8 mouse cellular contexts compared by ENCODE assay signal in the genomic region with DNA sequence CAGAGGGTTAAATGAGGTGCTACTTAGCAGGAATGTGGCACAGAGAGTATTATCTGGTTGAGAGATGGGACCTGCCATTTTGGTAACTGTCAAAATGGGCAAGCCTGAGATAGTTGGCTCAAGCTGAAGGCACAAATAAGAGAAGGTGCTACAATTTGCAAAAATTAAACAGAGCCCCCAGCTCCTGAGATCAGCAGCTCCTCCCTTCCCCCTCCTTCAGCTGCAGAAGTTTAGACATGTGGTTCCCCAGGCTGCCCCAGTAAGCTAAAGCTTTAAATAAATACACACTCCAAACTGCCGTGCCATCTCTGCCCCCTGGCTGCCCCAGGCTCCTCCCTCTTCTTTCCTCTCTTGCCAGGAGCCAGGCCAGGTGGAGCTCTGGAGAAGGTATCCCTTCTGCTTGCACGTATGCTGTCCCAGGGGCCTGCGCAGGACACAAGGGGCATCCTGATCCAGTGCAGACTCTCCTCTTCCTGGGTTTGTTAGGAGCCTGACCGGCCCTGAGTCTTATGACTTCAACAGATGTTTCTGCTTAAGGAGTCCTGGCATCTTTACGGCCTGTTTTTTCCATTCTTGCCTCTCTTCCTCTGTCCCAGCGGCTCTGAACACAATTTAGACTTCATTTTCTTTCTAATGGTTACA.
DNase-seq lines count a peak whose midpoint lies in the region; ATAC-seq and TF ChIP-seq lines count a peak whose summit lies in the region.

No protein-coding gene starts in this region.

- DNase-seq in embryo, embryonic 11 days: peak; percentile 85
- DNase-seq in heart, postnatal 36 days: peak; percentile 54 to 71
- DNase-seq in ovary, postnatal 10 days (ENCODE audit: low spot score): no peak
- no peak for DNase-seq in left cerebral cortex, adult 11 months (ENCODE audit: low spot score)
- DNase-seq in cerebellum, adult 2 months: no peak
- no peak for DNase-seq in urinary bladder, adult 2 months (ENCODE audit: low spot score)

- no peaks in the 10 kb centered on the region for H3K36me3 ChIP-seq in forebrain, embryonic 15.5 days
- H3K36me3 ChIP-seq in limb, embryonic 15.5 days: no peaks in the 10 kb centered on the region

- 58% methylated on average over 6 of the region's 6 CpGs for WGBS in forebrain, embryonic 15.5 days
- 4% methylated on average over 6 of the region's 6 CpGs for WGBS in limb, embryonic 15.5 days
- WGBS in cerebellum, adult 2 months: 58% methylated on average over 6 of the region's 6 CpGs

- peak overlapping the region; percentile 59 for H3K27ac ChIP-seq in forebrain, embryonic 15.5 days (replicated peaks)
- peak overlapping the region; percentile 94 for H3K27ac ChIP-seq in limb, embryonic 15.5 days
- H3K27ac ChIP-seq in cerebellum, adult 2 months (ENCODE audit: insufficient read depth, low read length): no peak overlapping the region

- peaks cover 43% of the 10 kb centered on the region for H3K4me1 ChIP-seq in forebrain, embryonic 15.5 days
- H3K4me1 ChIP-seq in limb, embryonic 15.5 days: peaks cover 69% of the 10 kb centered on the region
- no peaks in the 10 kb centered on the region for H3K4me1 ChIP-seq in cerebellum, adult 2 months (ENCODE audit: control insufficient read depth, insufficient read depth, low read length)

- intact Hi-C loops in heart, postnatal 36 days (cut with DNase I): loop anchor here (5.0 kb wide), 1 partner anchor 183 kb away; a partner anchor contains a TSS

- H3K27me3 ChIP-seq in forebrain, embryonic 15.5 days: no peaks in the 10 kb centered on the region
- no peaks in the 10 kb centered on the region for H3K27me3 ChIP-seq in limb, embryonic 15.5 days
- no peaks in the 10 kb centered on the region for H3K27me3 ChIP-seq in cerebellum, adult 2 months (ENCODE audit: control insufficient read depth, insufficient read depth, low read length)

- no peak for ATAC-seq in forebrain, embryonic 15.5 days (replicated peaks)
- peak; percentile 50; the same call in 1 of the 2 replicates for ATAC-seq in limb, embryonic 15.5 days (ENCODE audit: insufficient number of reproducible peaks, low FRiP score, low TSS enrichment, low read depth)

- no peak overlapping the region for H3K4me3 ChIP-seq in forebrain, embryonic 15.5 days
- H3K4me3 ChIP-seq in limb, embryonic 15.5 days: no peak overlapping the region
- H3K4me3 ChIP-seq in cerebellum, adult 2 months (replicated peaks; ENCODE audit: insufficient read depth, low read depth, low read length): no peak overlapping the region

- H3K4me2 ChIP-seq in forebrain, embryonic 15.5 days (replicated peaks): no peak overlapping the region
- no peak overlapping the region for H3K4me2 ChIP-seq in limb, embryonic 15.5 days

- H3K9ac ChIP-seq in forebrain, embryonic 15.5 days (replicated peaks): no peak overlapping the region
- H3K9ac ChIP-seq in limb, embryonic 15.5 days: no peak overlapping the region

- TF ChIP-seq POLR2A in cerebellum, adult 2 months (IDR thresholded peaks at IDR 0.05; ENCODE audit: borderline replicate concordance, insufficient read depth, low read length): no peak

- no peak for TF ChIP-seq CTCF in cerebellum, adult 2 months (IDR thresholded peaks at IDR 0.05; ENCODE audit: borderline replicate concordance, insufficient read depth, low read depth, low read length)

- H3K9me3 ChIP-seq in forebrain, embryonic 15.5 days: no peaks in the 10 kb centered on the region
- H3K9me3 ChIP-seq in limb, embryonic 15.5 days: no peaks in the 10 kb centered on the region

Comparison
In these comparisons a context has a peak if more than half of its experiments do, and no peak if none do; other contexts are left out.
1. DNase-seq: peak in embryo, embryonic 11 days (single experiment) and heart, postnatal 36 days (2 of 2); none in ovary, postnatal 10 days (single experiment), left cerebral cortex, adult 11 months (single experiment), cerebellum, adult 2 months (0 of 2) and urinary bladder, adult 2 months (single experiment).